ENCODE assay signal across 24 mouse cellular contexts in the genomic region with DNA sequence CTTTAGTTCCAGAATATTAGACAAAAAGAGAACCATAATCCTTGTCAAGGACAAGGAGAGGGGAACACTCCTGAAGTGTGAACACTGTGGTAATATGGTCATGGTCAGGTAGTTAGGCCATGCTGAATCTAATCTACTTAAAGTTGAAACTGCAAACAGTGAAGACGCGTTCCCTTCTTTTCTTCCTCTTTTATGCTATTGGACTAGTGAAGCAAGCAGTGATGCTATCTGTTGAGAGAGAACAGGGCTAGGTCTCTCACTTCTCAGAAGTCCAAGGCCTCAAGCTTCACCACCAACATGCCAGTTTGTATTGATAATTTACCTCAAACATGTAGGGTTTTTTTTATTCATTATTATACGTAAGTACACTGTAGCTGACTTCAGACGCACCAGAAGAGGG.
"Had no signal": no experiment of that assay in that cellular context is flagged by ENCODE, and none has a peak within 500 bp of the region (broad histone marks: within the 10 kb centered on the region; RNA-seq: fewer than 3 reads in every experiment).

No protein-coding gene starts in this region.

- DNase-seq: gastrocnemius, postnatal 14 days; gastrocnemius, postnatal 36 days; heart, adult 18-20 months; heart, postnatal 10 days; kidney, adult 11 months; kidney, adult 2 months; kidney, adult 9 months; kidney, postnatal 14 days; kidney, postnatal 36 days; layer of hippocampus, adult 9-11 months; layer of hippocampus, postnatal 36 days; liver had no signal

- H3K9ac ChIP-seq: heart, embryonic 12.5 days; hindbrain, embryonic 13.5 days; hindbrain, embryonic 15.5 days; kidney, embryonic 15.5 days; limb, embryonic 12.5 days had no signal

- H3K36me3 ChIP-seq: heart, embryonic 10.5 days; heart, embryonic 12.5 days; hindbrain, embryonic 13.5 days; hindbrain, embryonic 15.5 days; kidney, embryonic 15.5 days; limb, embryonic 10.5 days; limb, embryonic 12.5 days had no signal

- H3K4me2 ChIP-seq: heart, embryonic 12.5 days; hindbrain, embryonic 13.5 days; hindbrain, embryonic 15.5 days; kidney, embryonic 15.5 days; limb, embryonic 12.5 days; liver, embryonic 11.5 days had no signal

- H3K4me3 ChIP-seq: heart, embryonic 10.5 days; heart, embryonic 12.5 days; hindbrain, embryonic 13.5 days; hindbrain, embryonic 15.5 days; kidney, embryonic 15.5 days; left cerebral cortex, adult 2 months; limb, embryonic 10.5 days; limb, embryonic 12.5 days had no signal

- H3K9me3 ChIP-seq: heart, embryonic 10.5 days; hindbrain, embryonic 13.5 days; hindbrain, embryonic 15.5 days; kidney, embryonic 15.5 days; limb, embryonic 10.5 days; limb, embryonic 12.5 days had no signal

- H3K27me3 ChIP-seq: hindbrain, embryonic 13.5 days; hindbrain, embryonic 15.5 days; kidney, embryonic 15.5 days; limb, embryonic 12.5 days had no signal

- H3K27ac ChIP-seq: heart, embryonic 10.5 days; hindbrain, embryonic 13.5 days; hindbrain, embryonic 15.5 days; hindbrain, postnatal 0 days; kidney, embryonic 15.5 days; kidney, postnatal 0 days; left cerebral cortex, adult 2 months; limb, embryonic 10.5 days; limb, embryonic 12.5 days had no signal

- H3K4me1 ChIP-seq: heart, embryonic 10.5 days; heart, embryonic 12.5 days; hindbrain, embryonic 13.5 days; hindbrain, embryonic 15.5 days; limb, embryonic 10.5 days had no signal

- ATAC-seq: hindbrain, postnatal 0 days; intestine, embryonic 16.5 days had no signal
